Mouse (Mus musculus) limb, embryonic 14.5 days (tissue): Measurements from ENCODE around the gene Cdca3. TPM values are rescaled to one million over a fixed set of nuclear protein-coding genes. Genes with fewer than 3 reads are reported as not detected.

Experiments used
- ATAC-seq: fragments of 200-750 bp; cut with Nextera tagmentation; 2 replicates; pipeline ENCODE4 v1.8.0; 2017; ENCODE audit warnings: low read depth, moderate number of reproducible peaks, moderate TSS enrichment; ENCODE audit not compliant: low FRiP score
- DNase-seq: peaks from one replicate; pipeline ENCODE4 v3.0.0-alpha.2; 2015; ENCODE audit warnings: low spot score
- H3K27ac ChIP-seq: fragments of 300-500 bp; sonication (generic); replicated peaks from 2 replicates; pipeline ENCODE4 v1.5.1; 2014; ENCODE audit warnings: low read depth, mild to moderate bottlenecking, low read length, moderate library complexity, mixed read lengths
- H3K27me3 ChIP-seq: fragments of 300-500 bp; sonication (generic); 2 replicates; pipeline ENCODE4 v1.6.1; 2014; ENCODE audit warnings: low read length, mixed read lengths; ENCODE audit not compliant: control insufficient read depth, insufficient read depth
- H3K36me3 ChIP-seq: fragments of 300-500 bp; sonication (generic); 2 replicates; pipeline ENCODE4 v1.6.1; 2014; ENCODE audit warnings: mild to moderate bottlenecking, low read length, moderate library complexity, mixed read lengths; ENCODE audit not compliant: control insufficient read depth, insufficient read depth
- H3K4me1 ChIP-seq: fragments of 300-500 bp; sonication (generic); 2 replicates; pipeline ENCODE4 v1.6.1; 2014; ENCODE audit warnings: antibody characterized with exemption, low read length, mixed read lengths; ENCODE audit not compliant: control insufficient read depth, insufficient read depth
- H3K4me2 ChIP-seq: fragments of 300-500 bp; sonication (generic); replicated peaks from 2 replicates; pipeline ENCODE4 v1.6.1; 2014; ENCODE audit warnings: low read depth, mild to moderate bottlenecking, low read length, moderate library complexity; ENCODE audit not compliant: severe bottlenecking
- H3K4me3 ChIP-seq: fragments of 300-500 bp; sonication (generic); replicated peaks from 2 replicates; pipeline ENCODE4 v1.5.1; 2014; ENCODE audit warnings: low read length
- H3K9ac ChIP-seq: fragments of 300-500 bp; sonication (generic); 2 replicates; pipeline ENCODE4 v1.6.1; 2014; ENCODE audit warnings: mild to moderate bottlenecking, low read depth, low read length, moderate library complexity; ENCODE audit not compliant: severe bottlenecking
- H3K9me3 ChIP-seq: fragments of 300-500 bp; sonication (generic); 2 replicates; pipeline ENCODE4 v1.6.1; 2016; ENCODE audit warnings: low read length; ENCODE audit not compliant: control insufficient read depth
- POLR2A ChIP-seq: fragments of 200-500 bp; IDR thresholded peaks from 2 replicates; pipeline ENCODE4 v1.8.0; 2012; ENCODE audit warnings: inconsistent platforms, mild to moderate bottlenecking, moderate library complexity, borderline replicate concordance; ENCODE audit not compliant: insufficient read depth, insufficient read length; ENCODE audit errors: extremely low read depth
- WGBS: fragments of 180-500 bp; shearing (Covaris S2); extraction: QIAGEN DNeasy Blood & Tissue Kit; methylation state at CpG from one replicate; pipeline ENCODE4 v1.1.7; 2014; 5-methylcytosine and 5-hydroxymethylcytosine counted together
- polyA plus RNA-seq, 2 experiments: library from polyadenylated mRNA; depleted of rRNA in 1 of 2; stranded (reverse) in 1 of 2; unstranded in 1 of 2; fragments of >200 nt; fragmentation: Nextera tagmentation in 1 of 2; extraction: Ambion mirVana in 1 of 2; gene quantifications; 2 replicates each; pipeline versions ENCODE4 v1.2.1 to v1.2.3; 2012 to 2014

The Cdca3 gene
- polyA plus RNA-seq (2012; rRNA removed): 141 and 164 TPM in 2 replicates
- polyA plus RNA-seq (2014; fragmentation: Nextera tagmentation; extraction: Ambion mirVana): 128 and 146 TPM in 2 replicates

GRCm38 (mm10) chr6:124828868-124829798 lies at the start of gene Cdca3, which contains the start of gene Usp5:
Cdca3 (plus strand) TSS chr6:124829547.
Usp5 (minus strand) TSS chr6:124829484.
- Histone ChIP-seq H3K4me2 (peak within 1 kb of the TSS; percentile 90), H3K27me3 (no peaks in the 10 kb centered on the region), H3K27ac (peak within 1 kb of the TSS; percentile 73), H3K9me3 (no peaks in the 10 kb centered on the region), H3K36me3 (peaks cover 49% of the 10 kb centered on the region), H3K4me3 (peak within 1 kb of the TSS; percentile 54), H3K9ac (peak within 1 kb of the TSS; percentile 65), H3K4me1 (peaks cover 9% of the 10 kb centered on the region; the same call in 1 of the 2 replicates)
- under 1% methylated on average over 53 of the region's 55 CpGs for WGBS
- DNase-seq (peak; percentile 99), ATAC-seq (peak; percentile 92)
- 0 out of 2 replicates have a peak, but pooled peaks have one; percentile 74 for TF ChIP-seq POLR2A

DNA sequence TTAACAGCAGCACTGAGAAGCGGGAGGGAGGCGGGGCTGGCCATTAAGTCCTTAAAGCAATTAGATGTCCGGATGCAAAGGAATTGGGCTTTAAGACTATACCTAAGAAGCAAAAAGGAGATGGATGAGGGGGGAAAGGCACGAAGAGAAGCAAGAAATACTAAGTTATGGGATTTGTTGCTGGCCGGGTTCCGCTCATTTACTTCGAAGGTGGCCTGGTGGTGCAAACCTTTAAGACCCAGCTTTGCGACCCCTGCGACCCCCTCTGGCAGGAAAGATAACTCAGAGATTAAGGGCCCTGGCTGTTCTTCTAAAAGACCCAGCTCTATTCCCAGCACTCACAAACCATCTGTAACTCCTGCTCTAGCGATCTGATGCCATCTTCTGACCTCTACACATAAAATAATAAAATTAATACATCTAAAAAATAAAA lies 49.3 kb upstream of the Cdca3 start:
- no peak overlapping the region for H3K27ac ChIP-seq
- TF ChIP-seq POLR2A: no peak

GRCm38 (mm10) chr6:124780917-124781316 lies 48.4 kb upstream of the Cdca3 start:
- H3K4me1 ChIP-seq: peaks cover 15% of the 10 kb centered on the region
- no peaks in the 10 kb centered on the region for H3K36me3 ChIP-seq
- no peak for DNase-seq
- TF ChIP-seq POLR2A: no peak
- no peaks in the 10 kb centered on the region for H3K27me3 ChIP-seq
- 86% methylated on average over 7 of the region's 7 CpGs for WGBS
- no peaks in the 10 kb centered on the region for H3K9me3 ChIP-seq
- no peak overlapping the region for H3K4me3 ChIP-seq
- no peak overlapping the region for H3K9ac ChIP-seq
- no peak overlapping the region for H3K4me2 ChIP-seq
- H3K27ac ChIP-seq: no peak overlapping the region
- ATAC-seq: no peak

More for the DNA sequence above, 49.3 kb upstream of the Cdca3 start:
- 0 out of 2 replicates have a peak overlapping the region, but pooled peaks have one; percentile 36 for H3K9ac ChIP-seq
- H3K4me1 ChIP-seq: peaks cover 15% of the 10 kb centered on the region
- no peaks in the 10 kb centered on the region for H3K36me3 ChIP-seq
- no peaks in the 10 kb centered on the region for H3K9me3 ChIP-seq
- H3K4me3 ChIP-seq: peak overlapping the region; percentile 32
- DNase-seq: no peak
- H3K4me2 ChIP-seq: peak overlapping the region; percentile 51
- ATAC-seq: no peak
- H3K27me3 ChIP-seq: no peaks in the 10 kb centered on the region
- 5% methylated on average over 10 of the region's 10 CpGs for WGBS

DNA sequence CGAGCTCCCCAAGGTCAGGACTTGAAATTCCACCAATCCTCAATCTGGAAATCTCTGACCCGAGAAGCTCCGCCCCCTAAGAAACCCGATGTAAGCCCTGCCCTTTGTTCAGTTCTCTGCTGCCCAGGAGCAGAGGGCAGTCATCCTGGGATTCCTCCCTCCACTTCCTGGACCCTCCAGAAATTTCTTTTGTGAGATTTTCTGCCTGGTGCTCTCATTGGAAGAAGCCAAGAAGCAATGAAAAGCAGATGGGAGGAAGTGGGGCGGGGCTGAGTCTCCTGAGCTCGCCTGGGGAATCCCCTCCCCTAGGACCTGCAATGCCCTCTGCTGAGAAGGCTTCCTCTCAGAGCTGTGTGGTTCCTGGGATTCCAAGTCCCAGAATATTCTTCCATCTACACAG lies 46.9 kb upstream of the Cdca3 start:
- no peak overlapping the region for H3K4me2 ChIP-seq
- H3K4me3 ChIP-seq: no peak overlapping the region
- WGBS: 19% methylated on average over 6 of the region's 6 CpGs
- no peaks in the 10 kb centered on the region for H3K36me3 ChIP-seq
- ATAC-seq (0 out of 2 replicates have a peak, but pooled peaks have one; percentile 11), DNase-seq (peak; percentile 77)
- no peak for TF ChIP-seq POLR2A
- no peak overlapping the region for H3K27ac ChIP-seq
- H3K9ac ChIP-seq: no peak overlapping the region
- H3K9me3 ChIP-seq: no peaks in the 10 kb centered on the region
- H3K4me1 ChIP-seq: peaks cover 15% of the 10 kb centered on the region
- H3K27me3 ChIP-seq: no peaks in the 10 kb centered on the region

DNA sequence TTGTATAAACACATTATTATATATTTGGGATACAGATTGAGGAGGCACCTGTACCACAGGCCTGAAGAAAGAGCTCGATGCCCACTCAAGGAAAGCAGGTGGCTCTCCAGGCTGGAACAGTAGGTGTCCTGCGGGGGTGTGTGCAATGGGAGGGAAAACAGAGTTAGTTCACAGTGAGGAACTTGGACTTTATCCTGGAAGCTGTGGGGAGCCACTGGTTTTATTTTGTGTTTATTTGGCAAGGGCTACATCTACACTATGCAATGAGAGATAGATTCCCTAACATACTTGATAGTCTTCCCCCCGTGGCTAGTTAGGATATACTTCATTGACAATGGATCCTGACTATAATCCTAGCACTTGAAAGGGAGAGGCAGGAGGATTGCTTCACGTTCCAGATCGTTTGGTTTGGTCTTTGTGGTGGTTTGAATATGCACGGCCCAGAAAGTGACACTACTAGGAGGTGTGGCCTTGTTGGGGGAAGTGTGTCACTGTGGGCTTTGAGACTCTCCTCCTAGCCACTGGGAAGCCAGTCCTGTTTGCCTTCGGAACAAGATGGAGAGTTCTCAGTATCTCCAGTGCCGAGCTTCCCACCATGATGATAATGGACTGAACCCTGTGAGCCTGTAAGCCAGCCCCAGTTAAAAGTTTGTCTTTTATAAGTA lies 42.5 kb upstream of the Cdca3 start:
- Histone ChIP-seq H3K4me3 (no peak overlapping the region), H3K4me1 (no peaks in the 10 kb centered on the region), H3K9ac (no peak overlapping the region), H3K27me3 (no peaks in the 10 kb centered on the region), H3K4me2 (no peak overlapping the region), H3K9me3 (no peaks in the 10 kb centered on the region), H3K27ac (no peak overlapping the region), H3K36me3 (no peaks in the 10 kb centered on the region)
- WGBS: 49% methylated on average over 8 of the region's 8 CpGs
- DNase-seq (no peak), ATAC-seq (no peak)
- TF ChIP-seq POLR2A: no peak
